Mouse (Mus musculus) forebrain, embryonic 14.5 days (tissue): Measurements from ENCODE around the gene Ngfr. TPM values are rescaled to one million over a fixed set of nuclear protein-coding genes. Genes with fewer than 3 reads are reported as not detected.
"Not testable (repeated sequence)": the region's sequence is repeated elsewhere in the genome, so short reads cannot be mapped to it uniquely, and the experiment has no call there.

ENCODE experiments used
- ATAC-seq: fragments of 200-750 bp; cut with Nextera tagmentation; 2 replicates; pipeline ENCODE4 v1.8.0; 2017; ENCODE audit warnings: mild to moderate bottlenecking, moderate library complexity
- DNase-seq: peaks from one replicate; pipeline ENCODE4 v3.0.0-alpha.2; 2015; ENCODE audit warnings: low spot score
- H3K27ac ChIP-seq: fragments of 300-500 bp; sonication (generic); 2 replicates; pipeline ENCODE4 v1.5.1; 2014; ENCODE audit warnings: low read depth, mild to moderate bottlenecking, control low read depth, low read length, moderate library complexity
- H3K27me3 ChIP-seq: fragments of 300-500 bp; sonication (generic); replicated peaks from 2 replicates; pipeline ENCODE4 v1.6.1; 2014; ENCODE audit warnings: low read length, control low read depth, mixed read lengths; ENCODE audit not compliant: control insufficient read depth, insufficient read depth
- H3K36me3 ChIP-seq: fragments of 300-500 bp; sonication (generic); 2 replicates; pipeline ENCODE4 v1.6.1; 2014; ENCODE audit warnings: low read length, control low read depth; ENCODE audit not compliant: control insufficient read depth, insufficient read depth
- H3K4me1 ChIP-seq: fragments of 300-500 bp; sonication (generic); 2 replicates; pipeline ENCODE4 v1.6.1; 2014; ENCODE audit warnings: antibody characterized with exemption, low read length, control low read depth; ENCODE audit not compliant: control insufficient read depth, insufficient read depth
- H3K4me2 ChIP-seq: fragments of 300-500 bp; sonication (generic); 2 replicates; pipeline ENCODE4 v1.6.1; 2014; ENCODE audit warnings: mild to moderate bottlenecking, control low read depth, low read length
- H3K4me3 ChIP-seq: fragments of 300-500 bp; sonication (generic); 2 replicates; pipeline ENCODE4 v1.5.1; 2014; ENCODE audit warnings: low read depth, low read length, control low read depth
- H3K9ac ChIP-seq: fragments of 300-500 bp; sonication (generic); 2 replicates; pipeline ENCODE4 v1.6.1; 2014; ENCODE audit warnings: mild to moderate bottlenecking, low read length, control low read depth, moderate library complexity
- H3K9me3 ChIP-seq: fragments of 300-500 bp; sonication (generic); replicated peaks from 2 replicates; pipeline ENCODE4 v1.6.1; 2016; ENCODE audit warnings: low read length, control low read depth, mixed read lengths; ENCODE audit not compliant: control insufficient read depth
- WGBS: fragments of 180-500 bp; shearing (Covaris S2); extraction: QIAGEN DNeasy Blood & Tissue Kit; methylation state at CpG from one replicate; pipeline ENCODE4 v1.1.7; 2014; 5-methylcytosine and 5-hydroxymethylcytosine counted together
- polyA plus RNA-seq: library from polyadenylated mRNA; unstranded; fragments of >200 nt; fragmentation: Nextera tagmentation; extraction: Ambion mirVana; gene quantifications from 2 replicates; pipeline ENCODE4 v1.2.1, GENCODE M21; 2014

The Ngfr gene
- polyA plus RNA-seq, 1 experiment from 2014 or later = 5.0 TPM

GRCm38 (mm10) chr11:95619886-95620444 lies 32.4 kb upstream of the Ngfr start:
- Histone ChIP-seq H3K9me3 (no peaks in the 10 kb centered on the region), H3K27ac (no peak overlapping the region), H3K4me3 (no peak overlapping the region), H3K9ac (no peak overlapping the region), H3K4me2 (no peak overlapping the region), H3K4me1 (peaks cover 2% of the 10 kb centered on the region; the same call in 1 of the 2 replicates), H3K27me3 (no peaks in the 10 kb centered on the region), H3K36me3 (no peaks in the 10 kb centered on the region)
- WGBS = 94% methylated on average over 5 of the region's 5 CpGs
- DNase-seq = no peak
- no peak for ATAC-seq

DNA sequence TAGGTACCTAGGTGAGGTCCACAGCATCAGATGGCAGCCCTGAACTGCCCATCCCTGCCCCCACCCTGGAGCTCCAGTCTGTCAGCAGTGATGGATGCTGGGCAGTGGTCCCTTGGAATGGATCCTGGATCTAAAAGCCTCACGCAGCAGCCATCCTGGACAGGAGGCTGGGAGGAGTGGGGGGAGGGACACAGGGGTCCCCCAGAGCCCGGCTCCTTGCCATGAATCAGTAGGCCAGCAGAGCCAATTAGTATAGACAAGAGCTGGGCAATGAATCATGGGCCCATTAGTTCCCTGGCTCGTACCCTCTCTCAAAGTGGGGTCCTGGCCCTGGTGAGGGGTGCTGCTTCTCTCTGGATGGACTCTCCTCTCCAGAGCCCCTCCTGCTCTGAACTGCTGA lies 31.5 kb upstream of the Ngfr start:
- Histone ChIP-seq H3K4me2 (no peak overlapping the region), H3K27ac (no peak overlapping the region), H3K4me1 (peaks cover 2% of the 10 kb centered on the region; the same call in 1 of the 2 replicates), H3K4me3 (no peak overlapping the region), H3K27me3 (no peaks in the 10 kb centered on the region), H3K36me3 (no peaks in the 10 kb centered on the region), H3K9ac (no peak overlapping the region), H3K9me3 (no peaks in the 10 kb centered on the region)
- WGBS = 34% methylated on average over 3 of the region's 3 CpGs
- ATAC-seq (no peak), DNase-seq (peak; percentile 64)

DNA sequence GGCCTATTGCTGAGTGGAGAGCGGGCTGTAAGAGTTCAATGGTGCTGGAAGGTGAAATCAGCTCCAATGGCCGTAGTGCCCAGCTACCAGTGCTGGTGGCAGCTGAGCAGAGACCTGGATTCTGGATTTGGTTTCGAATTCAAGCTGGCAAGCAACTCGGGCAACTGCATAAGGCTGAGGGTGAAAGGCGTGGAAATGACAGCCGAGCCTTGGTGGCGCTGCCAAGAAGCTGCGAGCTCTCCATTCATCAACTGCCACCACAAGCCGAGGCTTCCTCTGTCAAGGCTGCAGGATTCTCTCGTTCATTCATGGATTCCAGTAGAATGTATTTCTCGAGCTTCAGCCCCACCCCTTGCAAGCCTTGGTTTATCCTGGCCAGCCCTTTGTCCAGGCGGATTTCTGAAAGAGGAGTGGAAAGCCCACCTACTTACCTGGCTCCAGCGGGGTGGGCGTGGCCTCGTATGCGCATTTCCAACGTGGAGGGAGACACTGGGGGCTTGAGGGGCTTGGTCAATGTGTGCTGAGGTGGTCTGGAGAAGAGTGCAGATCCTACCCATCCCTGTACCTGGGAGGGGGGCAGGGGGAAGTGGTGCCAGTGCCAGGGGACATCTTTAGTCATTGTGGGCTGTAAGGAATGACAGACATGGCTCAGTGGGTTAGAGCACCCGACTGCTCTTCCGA lies 30.4 kb upstream of the Ngfr start:
- H3K36me3 ChIP-seq = no peaks in the 10 kb centered on the region
- ATAC-seq = no peak
- WGBS = 43% methylated on average over 19 of the region's 19 CpGs
- DNase-seq = peak; percentile 71
- H3K27me3 ChIP-seq = no peaks in the 10 kb centered on the region
- H3K4me1 ChIP-seq = peaks cover 2% of the 10 kb centered on the region; the same call in 1 of the 2 replicates
- H3K9ac ChIP-seq = no peak overlapping the region
- H3K27ac ChIP-seq = no peak overlapping the region
- H3K9me3 ChIP-seq = no peaks in the 10 kb centered on the region
- H3K4me2 ChIP-seq = no peak overlapping the region; the same call in 1 of the 2 replicates
- H3K4me3 ChIP-seq = no peak overlapping the region

DNA sequence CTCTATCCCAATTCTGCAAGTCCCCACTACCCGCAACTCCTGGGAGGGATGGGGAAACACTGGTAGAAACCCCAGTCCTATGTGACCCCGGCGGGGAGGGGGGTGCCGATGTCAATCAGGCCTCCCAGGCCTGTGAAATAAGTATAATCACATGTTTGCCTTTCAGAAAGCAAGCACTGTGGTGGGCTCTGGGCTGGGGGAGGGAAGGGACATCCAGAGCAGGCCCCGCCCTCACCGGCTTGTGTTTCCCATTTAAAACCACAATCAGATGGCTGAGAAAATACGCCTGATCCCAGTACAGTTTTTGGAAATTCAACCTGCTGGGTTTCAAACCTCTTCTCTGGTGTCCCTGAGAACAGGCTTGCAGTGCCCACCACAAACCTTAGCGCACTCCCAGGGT lies 27.2 kb upstream of the Ngfr start:
- WGBS = 86% methylated on average over 8 of the region's 8 CpGs
- Histone ChIP-seq H3K36me3 (no peaks in the 10 kb centered on the region), H3K4me2 (no peak overlapping the region), H3K9me3 (no peaks in the 10 kb centered on the region), H3K27me3 (no peaks in the 10 kb centered on the region), H3K4me1 (peaks cover 5% of the 10 kb centered on the region), H3K27ac (no peak overlapping the region), H3K9ac (no peak overlapping the region), H3K4me3 (no peak overlapping the region)
- no peak for DNase-seq
- ATAC-seq = no peak

DNA sequence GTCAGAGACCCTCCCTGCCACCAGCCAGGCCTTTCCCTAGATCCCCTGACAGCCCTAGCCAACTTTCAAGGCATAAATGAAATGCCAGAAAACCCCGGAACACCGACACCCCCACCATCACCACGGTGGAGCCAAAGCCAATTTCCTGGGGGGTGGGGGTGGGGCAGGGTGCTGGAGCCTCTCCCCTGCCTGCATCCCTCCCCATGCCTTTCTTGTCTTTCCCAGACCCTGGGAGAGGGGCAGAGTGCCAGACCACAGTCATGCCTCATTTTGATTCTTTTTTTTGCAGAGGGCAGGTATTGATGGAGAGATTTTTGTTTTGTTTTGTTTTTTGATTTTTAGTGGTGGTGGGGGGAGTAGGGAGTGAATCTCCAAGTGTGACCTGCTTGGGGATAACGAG lies 23.7 kb upstream of the Ngfr start:
- Histone ChIP-seq H3K9ac (no peak overlapping the region), H3K4me2 (no peak overlapping the region), H3K4me3 (no peak overlapping the region), H3K36me3 (no peaks in the 10 kb centered on the region), H3K27me3 (no peaks in the 10 kb centered on the region), H3K4me1 (peaks cover 3% of the 10 kb centered on the region), H3K9me3 (no peaks in the 10 kb centered on the region), H3K27ac (no peak overlapping the region)
- DNase-seq (no peak), ATAC-seq (no peak)
- WGBS = 18% methylated on average over 4 of the region's 4 CpGs

- WGBS = 24% methylated on average over 15 of the region's 15 CpGs
- H3K9me3 ChIP-seq = no peaks in the 10 kb centered on the region
- H3K27me3 ChIP-seq = no peaks in the 10 kb centered on the region
- ATAC-seq = no peak
- DNase-seq = no peak
- H3K9ac ChIP-seq = 0 out of 2 replicates have a peak overlapping the region, but pooled peaks have one; percentile 21
- H3K4me1 ChIP-seq = peaks cover 3% of the 10 kb centered on the region
- H3K4me2 ChIP-seq = peak overlapping the region; percentile 38
- peak overlapping the region; percentile 13; the same call in 1 of the 2 replicates for H3K4me3 ChIP-seq
- H3K36me3 ChIP-seq = no peaks in the 10 kb centered on the region
- no peak overlapping the region for H3K27ac ChIP-seq
These were observed 22.9 kb upstream of the Ngfr start for GRCm38 (mm10) chr11:95610391-95610902.

- Histone ChIP-seq H3K36me3 (no peaks in the 10 kb centered on the region), H3K4me2 (peak overlapping the region; percentile 38), H3K27me3 (no peaks in the 10 kb centered on the region), H3K9ac (no peak overlapping the region), H3K27ac (no peak overlapping the region), H3K4me1 (peaks cover 3% of the 10 kb centered on the region), H3K9me3 (no peaks in the 10 kb centered on the region), H3K4me3 (peak overlapping the region; percentile 13; the same call in 1 of the 2 replicates)
- WGBS = 48% methylated on average over 8 of the region's 8 CpGs
- no peak for DNase-seq
- ATAC-seq = no peak
These were observed 22.4 kb upstream of the Ngfr start for GRCm38 (mm10) chr11:95609924-95610323.

DNA sequence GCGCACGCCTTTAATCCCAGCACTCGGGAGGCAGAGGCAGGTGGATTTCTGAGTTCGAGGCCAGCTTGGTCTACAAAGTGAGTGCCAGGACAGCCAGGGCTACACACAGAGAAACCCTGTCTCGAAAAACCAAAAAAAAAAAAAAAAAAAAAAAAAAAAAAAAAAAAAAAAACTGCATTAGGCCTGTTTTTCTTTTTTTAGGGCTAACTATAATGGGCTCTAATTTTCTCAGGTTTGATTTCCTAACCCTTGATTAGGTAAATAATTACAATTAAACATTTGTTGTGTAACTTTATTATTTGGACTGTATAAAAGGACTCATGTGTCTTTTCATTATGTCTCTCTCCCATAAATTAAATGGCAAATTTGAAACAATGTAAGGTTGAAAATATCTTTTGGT lies 19.8 kb upstream of the Ngfr start:
- 100% methylated on average over 3 of the region's 5 CpGs for WGBS
- H3K4me3 ChIP-seq, H3K27ac ChIP-seq, H3K9ac ChIP-seq, H3K36me3 ChIP-seq, H3K27me3 ChIP-seq, ATAC-seq, H3K9me3 ChIP-seq, H3K4me2 ChIP-seq, H3K4me1 ChIP-seq, DNase-seq: not testable (repeated sequence)
